Mouse (Mus musculus): ENCODE measurements around the gene Olfr74. TPM values are rescaled to one million over a fixed set of nuclear protein-coding genes. Genes with fewer than 3 reads are reported as not detected.

The Olfr74 gene
- not detected for polyA plus RNA-seq (2017; shearing (Covaris generic))

DNA sequence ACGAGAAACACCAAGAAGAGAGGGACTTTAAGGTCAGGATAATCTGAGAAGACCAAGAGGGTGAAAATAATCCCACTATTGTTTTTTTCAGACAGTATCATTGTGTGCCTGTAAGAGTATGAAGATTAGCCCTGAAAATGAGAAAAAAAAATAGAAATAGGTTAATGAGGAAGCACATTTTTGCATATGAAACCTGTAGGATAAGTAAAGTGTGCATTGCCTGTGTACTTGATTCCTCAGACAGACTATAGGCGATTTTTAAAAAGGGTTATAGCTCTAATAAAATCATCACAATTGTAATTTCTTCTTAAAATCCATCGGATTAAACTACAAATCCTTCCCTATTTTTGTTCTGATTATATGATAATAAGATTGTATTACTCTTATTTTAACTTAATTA is at the start of gene Olfr74:
Gene Olfr74, minus strand, starts transcription at position 101 of the 400 bp plus-strand sequence.

DNA sequence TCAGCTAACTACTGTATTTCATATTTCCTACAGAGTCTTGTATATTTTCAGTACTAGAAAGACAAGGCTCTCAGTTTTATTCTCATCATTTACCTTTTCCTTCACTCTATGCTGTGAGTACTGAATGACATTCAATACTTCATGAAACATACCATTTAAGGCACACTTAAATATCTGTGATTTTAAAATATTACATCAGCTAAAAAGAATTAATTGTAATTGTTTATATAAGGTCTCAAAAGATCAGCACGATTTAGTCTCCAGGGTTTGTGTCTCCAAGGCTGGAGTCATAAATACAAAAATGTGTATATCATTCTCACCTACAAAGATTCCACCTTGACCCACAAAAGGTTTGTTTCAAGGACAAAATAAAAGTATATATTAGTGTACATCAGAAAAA is 48.0 kb upstream of the Olfr74 start, which contains the start of gene Olfr1161:
Gene Olfr1161, plus strand, starts transcription at position 301 of the 400 bp plus-strand sequence.

DNA sequence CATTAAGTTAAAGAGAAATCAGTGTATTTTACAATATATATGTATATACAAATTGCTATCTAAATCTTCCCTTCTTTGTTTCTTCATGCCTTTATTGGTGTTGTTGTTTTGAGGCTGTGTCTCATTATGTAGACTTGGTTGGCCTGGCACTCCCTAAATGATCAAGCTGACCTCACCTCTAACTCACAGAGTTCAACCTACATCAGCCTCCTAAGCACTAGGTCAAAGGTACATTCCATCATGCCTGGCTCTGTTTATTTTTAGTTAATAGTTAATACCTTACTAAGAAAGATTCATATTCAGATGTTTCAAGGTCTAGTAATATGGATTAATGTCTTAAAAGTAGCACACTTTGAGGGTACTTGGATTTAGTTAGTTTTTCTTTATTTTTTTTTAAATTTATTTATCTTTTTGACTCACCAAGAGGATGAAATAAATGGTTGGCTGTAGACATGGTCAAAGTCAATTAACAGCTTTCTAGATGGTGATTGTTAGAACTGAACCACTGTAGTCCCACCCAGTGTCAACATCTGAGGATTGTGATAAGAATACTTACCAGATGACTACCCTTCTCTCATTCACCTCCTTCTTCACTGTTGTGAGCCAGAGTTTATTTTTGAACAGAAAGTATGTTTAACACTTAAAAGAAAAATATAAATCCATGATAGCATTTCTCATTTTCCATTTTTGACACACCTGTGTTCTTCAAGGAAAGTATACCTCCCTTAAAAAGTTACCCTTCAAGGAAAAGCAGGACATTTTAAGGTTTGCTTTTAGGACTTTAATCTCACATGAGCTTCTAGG is 33.3 kb upstream of the Olfr74 start, which contains the start of gene Olfr1160:
Gene Olfr1160, minus strand, starts transcription at position 754 of the 804 bp plus-strand sequence.

DNA sequence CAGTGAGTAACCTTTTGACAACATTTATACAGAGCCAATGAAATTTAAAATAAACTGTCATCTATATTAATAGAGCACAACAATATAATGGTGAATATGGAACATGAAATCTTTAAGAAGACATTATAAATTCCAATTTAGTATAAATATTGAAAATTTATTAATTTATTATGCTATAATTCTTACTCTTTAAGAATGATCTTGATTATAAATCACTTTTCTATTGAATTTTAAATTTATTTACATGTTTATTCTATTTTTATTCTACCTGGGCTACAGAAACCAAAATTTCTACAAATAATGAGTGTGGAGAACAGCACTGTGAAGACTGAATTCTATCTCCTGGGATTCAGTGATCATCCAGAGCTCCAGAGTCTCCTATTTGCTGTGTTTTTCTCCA is 15.3 kb upstream of the Olfr74 start, which contains the start of gene Olfr1158:
Gene Olfr1158, plus strand, starts transcription at position 301 of the 400 bp plus-strand sequence.

DNA sequence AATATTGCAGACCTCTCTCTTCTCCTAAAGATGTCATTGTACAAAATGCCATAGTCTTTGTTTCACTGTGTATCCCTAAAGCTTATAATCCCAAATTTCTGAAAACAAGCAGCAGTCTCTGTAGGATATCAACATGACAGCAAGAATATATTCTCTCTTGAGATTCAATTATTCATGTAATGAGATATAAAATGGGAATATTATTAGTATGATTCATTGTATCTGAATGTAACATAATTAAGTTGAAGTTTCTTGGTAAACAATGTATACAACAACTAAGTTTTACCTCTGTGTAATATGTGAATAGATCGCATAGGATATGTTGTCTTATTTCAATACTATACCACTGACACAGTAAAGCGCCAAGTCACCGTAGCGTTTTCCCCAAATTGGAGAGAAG is 6.3 kb downstream of the Olfr74 start, which contains the start of gene Olfr1157:
Gene Olfr1157, minus strand, starts transcription at position 101 of the 400 bp plus-strand sequence.

DNA sequence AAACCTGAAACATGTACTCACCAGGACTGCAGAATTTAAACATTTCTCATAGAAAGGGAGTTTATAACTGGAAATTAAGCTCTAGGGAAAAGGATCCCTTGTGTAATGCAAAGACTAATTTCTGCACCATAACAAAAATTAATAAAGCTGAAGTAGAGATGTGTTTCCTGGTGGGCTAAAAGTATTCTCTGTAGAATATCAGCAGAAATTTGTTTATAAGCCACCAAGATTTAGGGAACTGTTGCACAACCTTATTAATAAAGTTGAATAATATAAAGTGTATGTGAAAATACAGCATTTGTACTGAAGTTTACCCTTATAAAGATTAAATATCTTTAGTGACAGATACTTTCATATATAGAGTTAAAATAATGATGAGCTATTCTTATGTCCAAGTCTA is 21.5 kb downstream of the Olfr74 start, which contains the start of gene Olfr1156:
Gene Olfr1156, minus strand, starts transcription at position 101 of the 400 bp plus-strand sequence.

DNA sequence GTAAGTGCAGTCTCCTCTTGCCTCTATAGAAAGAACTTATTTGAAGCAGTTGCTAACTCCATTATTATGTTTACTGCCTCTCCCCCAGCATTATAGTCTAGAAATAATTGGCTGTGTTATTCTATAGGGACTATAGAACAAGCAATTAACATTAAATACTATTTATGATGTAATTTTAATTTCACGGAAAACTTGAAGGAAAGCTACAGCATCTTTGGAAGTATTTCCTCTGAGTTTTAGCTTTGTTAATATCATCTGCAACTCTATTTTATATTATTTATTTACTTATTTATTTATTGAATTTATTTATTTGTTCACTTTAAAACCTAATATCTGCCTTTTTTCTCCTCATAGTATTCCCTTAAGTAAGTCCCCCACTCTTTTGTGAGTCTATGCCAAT is 29.4 kb downstream of the Olfr74 start, which contains the start of gene Olfr1155:
Gene Olfr1155, minus strand, starts transcription at position 101 of the 400 bp plus-strand sequence.

Other genes with a start within 250 kb of the Olfr74 start
- not detected for gene Olfr1138, start 234.7 kb downstream of the Olfr74 start, polyA plus RNA-seq (2017; shearing (Covaris generic))
- not detected for gene Olfr1140, start 230.9 kb downstream of the Olfr74 start, polyA plus RNA-seq (2017; shearing (Covaris generic))
- gene Olfr1141, start 220.7 kb downstream of the Olfr74 start, polyA plus RNA-seq (2017; shearing (Covaris generic)): not detected
- not detected for gene Olfr152, start 195.2 kb downstream of the Olfr74 start, polyA plus RNA-seq (2017; shearing (Covaris generic))
- gene Olfr1143, start 174.1 kb downstream of the Olfr74 start, polyA plus RNA-seq (2017; shearing (Covaris generic)): not detected
- not detected for gene Olfr1145, start 164.8 kb downstream of the Olfr74 start, polyA plus RNA-seq (2017; shearing (Covaris generic))
- not detected for gene Olfr1148, start 144.1 kb downstream of the Olfr74 start, polyA plus RNA-seq (2017; shearing (Covaris generic))
- not detected for gene Olfr1150-ps1, start 130.7 kb downstream of the Olfr74 start, polyA plus RNA-seq (2017; shearing (Covaris generic))
- gene Olfr1151, start 118.8 kb downstream of the Olfr74 start, polyA plus RNA-seq (2017; shearing (Covaris generic)): 0.11 TPM
- gene Olfr1152, start 108.2 kb downstream of the Olfr74 start, polyA plus RNA-seq (2017; shearing (Covaris generic)): 0.05 TPM
- gene Olfr1153, start 79.7 kb downstream of the Olfr74 start, polyA plus RNA-seq (2017; shearing (Covaris generic)): not detected
- not detected for gene Olfr1154, start 69.5 kb downstream of the Olfr74 start, polyA plus RNA-seq (2017; shearing (Covaris generic))
- not detected for gene Olfr1155, start 29.5 kb downstream of the Olfr74 start, polyA plus RNA-seq (2017; shearing (Covaris generic))
- gene Olfr1156, start 21.6 kb downstream of the Olfr74 start, polyA plus RNA-seq (2017; shearing (Covaris generic)): 0.12 TPM
- gene Olfr1157, start 6.4 kb downstream of the Olfr74 start, polyA plus RNA-seq (2017; shearing (Covaris generic)): not detected
- gene Olfr1158, start 15.4 kb upstream of the Olfr74 start, polyA plus RNA-seq (2017; shearing (Covaris generic)): not detected
- gene Olfr1160, start 33.6 kb upstream of the Olfr74 start, polyA plus RNA-seq (2017; shearing (Covaris generic)): not detected
- gene Olfr1161, start 48.1 kb upstream of the Olfr74 start, polyA plus RNA-seq (2017; shearing (Covaris generic)): not detected
- not detected for gene Olfr73, start 63.0 kb upstream of the Olfr74 start, polyA plus RNA-seq (2017; shearing (Covaris generic))
- not detected for gene Olfr1162, start 76.5 kb upstream of the Olfr74 start, polyA plus RNA-seq (2017; shearing (Covaris generic))
- not detected for gene Olfr1163, start 97.2 kb upstream of the Olfr74 start, polyA plus RNA-seq (2017; shearing (Covaris generic))
- gene Olfr1164, start 119.3 kb upstream of the Olfr74 start, polyA plus RNA-seq (2017; shearing (Covaris generic)): not detected
- not detected for gene Olfr1166, start 153.6 kb upstream of the Olfr74 start, polyA plus RNA-seq (2017; shearing (Covaris generic))
- gene Olfr1167, start 180.5 kb upstream of the Olfr74 start, polyA plus RNA-seq (2017; shearing (Covaris generic)): not detected
- not detected for gene Olfr1168, start 207.2 kb upstream of the Olfr74 start, polyA plus RNA-seq (2017; shearing (Covaris generic))